In the genomic region with DNA sequence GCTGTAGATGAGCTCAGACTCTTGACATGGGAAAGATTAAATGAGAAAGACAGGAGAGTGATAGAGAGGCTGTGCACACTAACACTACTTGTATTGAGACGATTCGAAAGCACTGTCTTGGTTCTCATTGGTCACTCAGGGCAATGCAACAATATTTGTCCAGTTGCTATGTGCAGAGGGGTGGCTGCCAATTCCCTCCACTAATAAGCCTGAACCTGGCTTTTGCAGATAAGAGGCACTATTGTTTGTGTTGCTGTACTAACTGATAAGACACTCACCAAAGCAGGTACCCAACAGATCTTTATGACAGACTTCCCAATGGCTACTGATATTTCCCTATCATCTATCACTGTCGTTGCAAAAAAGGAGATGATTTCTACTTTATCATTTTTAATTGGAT, we compare ENCODE assay signal across 15 mouse cellular contexts.
DNase-seq lines count a peak whose midpoint lies in the region; ATAC-seq lines count a peak whose summit lies in the region.
"Had no signal": no experiment of that assay in that cellular context is flagged by ENCODE, and none has a peak within 500 bp of the region (broad histone marks: within the 10 kb centered on the region; RNA-seq: fewer than 3 reads in every experiment).

No protein-coding gene starts in this region.

- no peak overlapping the region for H3K27ac ChIP-seq in hindbrain, embryonic 16.5 days (ENCODE audit: low read depth, low read length)
- H3K27ac ChIP-seq in hindbrain, embryonic 12.5 days, result no peak overlapping the region
- 0 out of 2 replicates have a peak overlapping the region, but pooled peaks have one; percentile 15 for H3K27ac ChIP-seq in heart, embryonic 11.5 days (ENCODE audit: low read depth, low read length)
- no peak overlapping the region for H3K27ac ChIP-seq in intestine, embryonic 16.5 days (ENCODE audit: low read length)
- H3K27ac ChIP-seq in stomach, embryonic 14.5 days (ENCODE audit: low read length), result no peak overlapping the region
- H3K27ac ChIP-seq: midbrain, embryonic 15.5 days had no signal

- ATAC-seq in hindbrain, embryonic 16.5 days, result peak; percentile 9; the same call in 1 of the 2 replicates
- ATAC-seq in hindbrain, embryonic 12.5 days (ENCODE audit: low FRiP score), result no peak
- ATAC-seq in heart, embryonic 11.5 days (replicated peaks; ENCODE audit: insufficient number of reproducible peaks, low FRiP score, low TSS enrichment), result no peak
- peak; percentile 75 for ATAC-seq in intestine, embryonic 16.5 days
- ATAC-seq in stomach, embryonic 14.5 days (ENCODE audit: insufficient number of reproducible peaks, insufficient read depth, low FRiP score, low read depth), result peak; percentile 67; the same call in 1 of the 2 replicates
- ATAC-seq: midbrain, embryonic 15.5 days had no signal

- no peaks in the 10 kb centered on the region for H3K9me3 ChIP-seq in hindbrain, embryonic 16.5 days (ENCODE audit: control insufficient read depth, low read length)
- H3K9me3 ChIP-seq in hindbrain, embryonic 12.5 days (replicated peaks), result no peaks in the 10 kb centered on the region
- no peaks in the 10 kb centered on the region for H3K9me3 ChIP-seq in heart, embryonic 11.5 days (replicated peaks; ENCODE audit: control insufficient read depth, low read length)
- no peaks in the 10 kb centered on the region for H3K9me3 ChIP-seq in intestine, embryonic 16.5 days (ENCODE audit: control insufficient read depth, low read length)
- no peaks in the 10 kb centered on the region for H3K9me3 ChIP-seq in stomach, embryonic 14.5 days (ENCODE audit: control insufficient read depth, low read depth, low read length)
- H3K9me3 ChIP-seq: midbrain, embryonic 15.5 days had no signal

- no peak overlapping the region for H3K9ac ChIP-seq in hindbrain, embryonic 16.5 days (ENCODE audit: low read depth, low read length)
- no peak overlapping the region for H3K9ac ChIP-seq in hindbrain, embryonic 12.5 days
- H3K9ac ChIP-seq in heart, embryonic 11.5 days (ENCODE audit: low read depth, low read length), result no peak overlapping the region
- H3K9ac ChIP-seq in intestine, embryonic 16.5 days (ENCODE audit: low read depth, low read length), result no peak overlapping the region
- no peak overlapping the region for H3K9ac ChIP-seq in stomach, embryonic 14.5 days (replicated peaks; ENCODE audit: low read depth, low read length)
- H3K9ac ChIP-seq: midbrain, embryonic 15.5 days had no signal

- no peak for DNase-seq in yolk sac, embryonic 10.5 days (ENCODE audit: low spot score)
- DNase-seq in frontal cortex, postnatal 14 days (ENCODE audit: low spot score in 2 of 2), result no peak
- DNase-seq in right cerebral cortex, postnatal 10 days (ENCODE audit: low spot score in 2 of 2), result no peak
- DNase-seq: B cell, adult 2 months; cerebellum, adult 11 months; kidney, adult 2 months; left cerebral cortex, postnatal 4 days; lung, postnatal 10 days; thymus, adult 2 months had no signal

- H3K27me3 ChIP-seq in hindbrain, embryonic 16.5 days (replicated peaks; ENCODE audit: control insufficient read depth, insufficient read depth, low read length), result no peaks in the 10 kb centered on the region
- H3K27me3 ChIP-seq in hindbrain, embryonic 12.5 days, result no peaks in the 10 kb centered on the region
- H3K27me3 ChIP-seq in heart, embryonic 11.5 days (ENCODE audit: control insufficient read depth, insufficient read depth, low read length), result no peaks in the 10 kb centered on the region
- no peaks in the 10 kb centered on the region for H3K27me3 ChIP-seq in intestine, embryonic 16.5 days (replicated peaks; ENCODE audit: control insufficient read depth, insufficient read depth, low read length)
- H3K27me3 ChIP-seq in stomach, embryonic 14.5 days (ENCODE audit: control insufficient read depth, insufficient read depth, low read length), result no peaks in the 10 kb centered on the region
- H3K27me3 ChIP-seq: midbrain, embryonic 15.5 days had no signal

- WGBS in hindbrain, embryonic 16.5 days, result 83% methylated on average over 3 of the region's 3 CpGs
- 82% methylated on average over 3 of the region's 3 CpGs for WGBS in hindbrain, embryonic 12.5 days
- WGBS in heart, embryonic 11.5 days (ENCODE audit: insufficient replicate concordance), result 46% methylated on average over 3 of the region's 3 CpGs
- 45% methylated on average over 3 of the region's 3 CpGs for WGBS in intestine, embryonic 16.5 days
- WGBS in stomach, embryonic 14.5 days, result 51% methylated on average over 3 of the region's 3 CpGs

- peaks cover 8% of the 10 kb centered on the region for H3K4me1 ChIP-seq in hindbrain, embryonic 16.5 days (ENCODE audit: control insufficient read depth, insufficient read depth, low read depth, low read length)
- peaks cover 12% of the 10 kb centered on the region for H3K4me1 ChIP-seq in hindbrain, embryonic 12.5 days
- 0 out of 2 replicates have a peak, but pooled peaks cover 3% of the 10 kb centered on the region for H3K4me1 ChIP-seq in heart, embryonic 11.5 days (ENCODE audit: control insufficient read depth, insufficient read depth, low read length)
- no peaks in the 10 kb centered on the region for H3K4me1 ChIP-seq in intestine, embryonic 16.5 days (ENCODE audit: control insufficient read depth, insufficient read depth, low read length)
- peaks cover 7% of the 10 kb centered on the region; the same call in 1 of the 2 replicates for H3K4me1 ChIP-seq in stomach, embryonic 14.5 days (ENCODE audit: control insufficient read depth, insufficient read depth, low read length)

- H3K36me3 ChIP-seq in hindbrain, embryonic 16.5 days (ENCODE audit: control insufficient read depth, insufficient read depth, low read length), result no peaks in the 10 kb centered on the region
- H3K36me3 ChIP-seq in hindbrain, embryonic 12.5 days, result no peaks in the 10 kb centered on the region
- H3K36me3 ChIP-seq in heart, embryonic 11.5 days (ENCODE audit: control insufficient read depth, insufficient read depth, low read length), result no peaks in the 10 kb centered on the region
- H3K36me3 ChIP-seq in intestine, embryonic 16.5 days (ENCODE audit: control insufficient read depth, insufficient read depth, low read length), result no peaks in the 10 kb centered on the region
- H3K36me3 ChIP-seq in stomach, embryonic 14.5 days (ENCODE audit: control insufficient read depth, insufficient read depth, low read length), result no peaks in the 10 kb centered on the region
- H3K36me3 ChIP-seq: midbrain, embryonic 15.5 days had no signal

- no peak overlapping the region for H3K4me2 ChIP-seq in hindbrain, embryonic 16.5 days (ENCODE audit: low read length)
- no peak overlapping the region for H3K4me2 ChIP-seq in hindbrain, embryonic 12.5 days (replicated peaks)
- H3K4me2 ChIP-seq in heart, embryonic 11.5 days, result no peak overlapping the region
- H3K4me2 ChIP-seq in intestine, embryonic 16.5 days (ENCODE audit: low read depth, low read length), result no peak overlapping the region
- no peak overlapping the region for H3K4me2 ChIP-seq in stomach, embryonic 14.5 days (replicated peaks; ENCODE audit: low read depth, low read length)
- H3K4me2 ChIP-seq: midbrain, embryonic 15.5 days had no signal

- no peak overlapping the region for H3K4me3 ChIP-seq in hindbrain, embryonic 16.5 days (ENCODE audit: low read length)
- no peak overlapping the region for H3K4me3 ChIP-seq in hindbrain, embryonic 12.5 days
- H3K4me3 ChIP-seq in heart, embryonic 11.5 days (ENCODE audit: low read depth, low read length), result no peak overlapping the region
- H3K4me3 ChIP-seq in intestine, embryonic 16.5 days (ENCODE audit: low read length), result no peak overlapping the region
- no peak overlapping the region for H3K4me3 ChIP-seq in stomach, embryonic 14.5 days (ENCODE audit: low read depth, low read length)
- H3K4me3 ChIP-seq: midbrain, embryonic 15.5 days had no signal

Comparison
In these comparisons a context has a peak if more than half of its experiments do, and no peak if none do; other contexts are left out.
1. ATAC-seq: peak in hindbrain, embryonic 16.5 days (single experiment), intestine, embryonic 16.5 days (single experiment) and stomach, embryonic 14.5 days (single experiment); none in hindbrain, embryonic 12.5 days (single experiment) and heart, embryonic 11.5 days (single experiment).